Mouse (Mus musculus) intestine, embryonic 14.5 days (tissue): ENCODE data around the gene Rab23. TPM values are rescaled to one million over a fixed set of nuclear protein-coding genes. Genes with fewer than 3 reads are reported as not detected.

Experiments used
- ATAC-seq: fragments of 200-750 bp; cut with Nextera tagmentation; replicated peaks from 2 replicates; pipeline ENCODE4 v1.8.0; 2017; ENCODE audit warnings: low read depth, moderate number of reproducible peaks, moderate TSS enrichment, moderate library complexity; ENCODE audit not compliant: low FRiP score, low TSS enrichment
- DNase-seq: peaks from one replicate; pipeline ENCODE4 v3.0.0-alpha.2; 2018; ENCODE audit warnings: low spot score
- H3K27ac ChIP-seq: fragments of 300-500 bp; sonication (generic); 2 replicates; pipeline ENCODE4 v1.5.1; 2014; ENCODE audit warnings: low read depth, mild to moderate bottlenecking, control low read depth
- H3K27me3 ChIP-seq: fragments of 300-500 bp; sonication (generic); replicated peaks from 2 replicates; pipeline ENCODE4 v1.6.1; 2014; ENCODE audit warnings: low read length, control low read depth; ENCODE audit not compliant: control insufficient read depth, insufficient read depth
- H3K36me3 ChIP-seq: fragments of 300-500 bp; sonication (generic); 2 replicates; pipeline ENCODE4 v1.6.1; 2014; ENCODE audit warnings: low read length, control low read depth; ENCODE audit not compliant: control insufficient read depth, insufficient read depth
- H3K4me1 ChIP-seq: fragments of 300-500 bp; sonication (generic); replicated peaks from 2 replicates; pipeline ENCODE4 v1.6.1; 2014; ENCODE audit warnings: low read length, control low read depth, mixed read lengths; ENCODE audit not compliant: control insufficient read depth, insufficient read depth
- H3K4me2 ChIP-seq: fragments of 300-500 bp; sonication (generic); 2 replicates; pipeline ENCODE4 v1.6.1; 2014; ENCODE audit warnings: low read length
- H3K4me3 ChIP-seq: fragments of 300-500 bp; sonication (generic); 2 replicates; pipeline ENCODE4 v1.5.1; 2014; ENCODE audit warnings: low read depth, low read length, control low read depth, mixed read lengths
- H3K9ac ChIP-seq: fragments of 300-500 bp; sonication (generic); 2 replicates; pipeline ENCODE4 v1.6.1; 2014; ENCODE audit warnings: mild to moderate bottlenecking, low read length
- H3K9me3 ChIP-seq: fragments of 300-500 bp; sonication (generic); 2 replicates; pipeline ENCODE4 v1.6.1; 2016; ENCODE audit warnings: low read length, control low read depth; ENCODE audit not compliant: control insufficient read depth
- WGBS: fragments of 180-500 bp; shearing (Covaris S2); extraction: QIAGEN DNeasy Blood & Tissue Kit; methylation state at CpG from one replicate; pipeline ENCODE4 v1.1.7; 2014; 5-methylcytosine and 5-hydroxymethylcytosine counted together
- polyA plus RNA-seq: library from polyadenylated mRNA; unstranded; fragments of >200 nt; fragmentation: Nextera tagmentation; extraction: Ambion mirVana; gene quantifications from 2 replicates; pipeline ENCODE4 v1.2.1, GENCODE M21; 2014

The Rab23 gene
- polyA plus RNA-seq, 1 experiment from 2014 or later, result 23.2 TPM

- Histone ChIP-seq H3K4me3 (no peak overlapping the region), H3K9me3 (no peaks in the 10 kb centered on the region), H3K9ac (no peak overlapping the region), H3K27me3 (no peaks in the 10 kb centered on the region), H3K4me2 (no peak overlapping the region; the same call in 1 of the 2 replicates), H3K36me3 (peaks cover under 1% of the 10 kb centered on the region; the same call in 1 of the 2 replicates), H3K27ac (no peak overlapping the region), H3K4me1 (peaks cover 6% of the 10 kb centered on the region; the same call in 1 of the 2 replicates)
- ATAC-seq (no peak), DNase-seq (no peak)
- WGBS, result 76% methylated on average over 21 of the region's 21 CpGs
Measured at GRCm38 (mm10) chr1:33754965-33755735, 35.5 kb downstream of the Rab23 start.

GRCm38 (mm10) chr1:33755799-33756198 lies 36.1 kb downstream of the Rab23 start:
- Histone ChIP-seq H3K4me3 (peak overlapping the region; percentile 65; the same call in 1 of the 2 replicates), H3K27me3 (no peaks in the 10 kb centered on the region), H3K9ac (no peak overlapping the region), H3K36me3 (peaks cover 7% of the 10 kb centered on the region; the same call in 1 of the 2 replicates), H3K9me3 (no peaks in the 10 kb centered on the region), H3K27ac (peak overlapping the region; percentile 1; the same call in 1 of the 2 replicates), H3K4me1 (peaks cover 6% of the 10 kb centered on the region; the same call in 1 of the 2 replicates), H3K4me2 (peak overlapping the region; percentile 86)
- 76% methylated on average over 7 of the region's 7 CpGs for WGBS
- DNase-seq (no peak), ATAC-seq (no peak)

GRCm38 (mm10) chr1:33756258-33757032 lies 36.8 kb downstream of the Rab23 start:
- H3K4me1 ChIP-seq, result peaks cover 6% of the 10 kb centered on the region; the same call in 1 of the 2 replicates
- peak overlapping the region; percentile 14; the same call in 1 of the 2 replicates for H3K27ac ChIP-seq
- H3K4me3 ChIP-seq, result peak overlapping the region; percentile 65
- peak overlapping the region; percentile 86 for H3K4me2 ChIP-seq
- peak overlapping the region; percentile 87 for H3K9ac ChIP-seq
- ATAC-seq, result no peak; the same call in 1 of the 2 replicates
- peaks cover 12% of the 10 kb centered on the region; the same call in 1 of the 2 replicates for H3K36me3 ChIP-seq
- no peaks in the 10 kb centered on the region for H3K27me3 ChIP-seq
- WGBS, result 24% methylated on average over 18 of the region's 18 CpGs
- H3K9me3 ChIP-seq, result no peaks in the 10 kb centered on the region
- peak; percentile 69 for DNase-seq

GRCm38 (mm10) chr1:33757033-33757413 lies 37.3 kb downstream of the Rab23 start:
- peak overlapping the region; percentile 86 for H3K4me2 ChIP-seq
- H3K9ac ChIP-seq, result peak overlapping the region; percentile 87
- WGBS, result 2% methylated on average over 14 of the region's 14 CpGs
- H3K9me3 ChIP-seq, result no peaks in the 10 kb centered on the region
- peak overlapping the region; percentile 14; the same call in 1 of the 2 replicates for H3K27ac ChIP-seq
- peaks cover 6% of the 10 kb centered on the region; the same call in 1 of the 2 replicates for H3K4me1 ChIP-seq
- peaks cover 18% of the 10 kb centered on the region; the same call in 1 of the 2 replicates for H3K36me3 ChIP-seq
- no peaks in the 10 kb centered on the region for H3K27me3 ChIP-seq
- DNase-seq (peak; percentile 69), ATAC-seq (peak; percentile 53)
- peak overlapping the region; percentile 65 for H3K4me3 ChIP-seq

GRCm38 (mm10) chr1:33757491-33758041 lies 37.9 kb downstream of the Rab23 start, which contains the start of gene Bag2:
Gene Bag2 (minus strand): TSS chr1:33757795.
- H3K9me3 ChIP-seq, result no peaks in the 10 kb centered on the region
- DNase-seq (peak; percentile 82), ATAC-seq (peak; percentile 87)
- H3K4me1 ChIP-seq, result peaks cover 6% of the 10 kb centered on the region; the same call in 1 of the 2 replicates
- 1% methylated on average over 56 of the region's 61 CpGs for WGBS
- H3K4me2 ChIP-seq, result peak within 1 kb of the TSS; percentile 86
- H3K9ac ChIP-seq, result peak within 1 kb of the TSS; percentile 87
- H3K27ac ChIP-seq, result peak within 1 kb of the TSS; percentile 55; the same call in 1 of the 2 replicates
- no peaks in the 10 kb centered on the region for H3K27me3 ChIP-seq
- H3K36me3 ChIP-seq, result peaks cover 23% of the 10 kb centered on the region; the same call in 1 of the 2 replicates
- peak within 1 kb of the TSS; percentile 65 for H3K4me3 ChIP-seq

- Histone ChIP-seq H3K4me1 (peaks cover 6% of the 10 kb centered on the region; the same call in 1 of the 2 replicates), H3K9me3 (no peaks in the 10 kb centered on the region), H3K4me3 (no peak overlapping the region), H3K27me3 (no peaks in the 10 kb centered on the region), H3K27ac (no peak overlapping the region), H3K36me3 (peaks cover 30% of the 10 kb centered on the region; the same call in 1 of the 2 replicates), H3K9ac (no peak overlapping the region), H3K4me2 (no peak overlapping the region)
- whole genome bisulfite sequencing, result 50% methylated on average over 4 of the region's 4 CpGs
- ATAC-seq (no peak), DNase-seq (no peak)
Measured at GRCm38 (mm10) chr1:33758488-33758887, 38.8 kb downstream of the Rab23 start.

- no peak overlapping the region for H3K27ac ChIP-seq
- H3K4me1 ChIP-seq, result no peaks in the 10 kb centered on the region
- peaks cover 65% of the 10 kb centered on the region for H3K36me3 ChIP-seq
- no peak for ATAC-seq
- H3K4me2 ChIP-seq, result no peak overlapping the region
- WGBS, result 43% methylated on average over 2 of the region's 2 CpGs
- no peaks in the 10 kb centered on the region for H3K27me3 ChIP-seq
- no peak overlapping the region for H3K9ac ChIP-seq
- H3K4me3 ChIP-seq, result no peak overlapping the region
- no peaks in the 10 kb centered on the region for H3K9me3 ChIP-seq
- no peak for DNase-seq
Measured at GRCm38 (mm10) chr1:33763826-33764225, 44.1 kb downstream of the Rab23 start.

GRCm38 (mm10) chr1:33765468-33766080 lies 45.9 kb downstream of the Rab23 start:
- Histone ChIP-seq H3K9me3 (no peaks in the 10 kb centered on the region), H3K36me3 (peaks cover 76% of the 10 kb centered on the region), H3K27me3 (no peaks in the 10 kb centered on the region), H3K4me1 (no peaks in the 10 kb centered on the region), H3K27ac (no peak overlapping the region), H3K4me2 (no peak overlapping the region), H3K4me3 (no peak overlapping the region), H3K9ac (no peak overlapping the region)
- DNase-seq (no peak), ATAC-seq (no peak)
- WGBS, result 92% methylated on average over 11 of the region's 11 CpGs
